Mouse (Mus musculus) frontal cortex, postnatal 36 days (tissue): ENCODE measurements around the gene Stard13.

ENCODE experiments used
- DNase-seq, 2 experiments: peaks; one replicate each; pipeline ENCODE4 v3.0.0; 2022; ENCODE audit warnings: low spot score in 2 of 2

Stard13 gene

GRCm38 (mm10) chr5:151106841-151107240 is 126.8 kb downstream of the Stard13 start:
- no peak for DNase-seq

GRCm38 (mm10) chr5:151105054-151105971 is 128.3 kb downstream of the Stard13 start:
- DNase-seq: no peak

- DNase-seq: peak in 1 of 2 experiments; percentile 27
Observed at GRCm38 (mm10) chr5:151104354-151105053, 129.1 kb downstream of the Stard13 start.

- no peak for DNase-seq
Observed at GRCm38 (mm10) chr5:151103284-151103683, 130.4 kb downstream of the Stard13 start.

GRCm38 (mm10) chr5:151102262-151102661 is 131.4 kb downstream of the Stard13 start:
- DNase-seq: no peak

GRCm38 (mm10) chr5:151096012-151096411 is 137.6 kb downstream of the Stard13 start:
- DNase-seq: no peak

- DNase-seq: no peak
Observed at GRCm38 (mm10) chr5:151092886-151093665, 140.6 kb downstream of the Stard13 start.

- no peak for DNase-seq
Observed at GRCm38 (mm10) chr5:151090996-151091395, 142.6 kb downstream of the Stard13 start.

GRCm38 (mm10) chr5:151089201-151089600 is 144.4 kb downstream of the Stard13 start:
- DNase-seq: no peak

- DNase-seq: no peak
Observed at GRCm38 (mm10) chr5:151086425-151087202, 147.0 kb downstream of the Stard13 start.

- DNase-seq: no peak
Observed at GRCm38 (mm10) chr5:151085749-151086148, 147.9 kb downstream of the Stard13 start.

GRCm38 (mm10) chr5:151080276-151080675 is 153.4 kb downstream of the Stard13 start:
- no peak for DNase-seq

- no peak for DNase-seq
Observed at GRCm38 (mm10) chr5:151077953-151078352, 155.7 kb downstream of the Stard13 start.

- DNase-seq: no peak
Observed at GRCm38 (mm10) chr5:151076917-151077316, 156.7 kb downstream of the Stard13 start.

- DNase-seq: no peak
Observed at GRCm38 (mm10) chr5:151074282-151074681, 159.4 kb downstream of the Stard13 start.

GRCm38 (mm10) chr5:151071430-151071829 is 162.2 kb downstream of the Stard13 start:
- no peak for DNase-seq

- DNase-seq: no peak
Observed at GRCm38 (mm10) chr5:151070896-151071295, 162.7 kb downstream of the Stard13 start.

- DNase-seq: peak in 1 of 2 experiments; percentile 23
Observed at GRCm38 (mm10) chr5:151069569-151069968, 164.1 kb downstream of the Stard13 start.

GRCm38 (mm10) chr5:151066016-151066415 is 167.6 kb downstream of the Stard13 start:
- DNase-seq: peak in 1 of 2 experiments; percentile 38

GRCm38 (mm10) chr5:151065228-151065627 is 168.4 kb downstream of the Stard13 start:
- no peak for DNase-seq

- DNase-seq: no peak
Observed at GRCm38 (mm10) chr5:151061942-151062341, 171.7 kb downstream of the Stard13 start.
